Mouse (Mus musculus) left cerebral cortex, postnatal 14 days (tissue): Measurements from ENCODE around the gene H2afy2. TPM values are rescaled to one million over a fixed set of nuclear protein-coding genes. Genes with fewer than 3 reads are reported as not detected.

ENCODE experiments used
- DNase-seq, 2 experiments: peaks; one replicate each; pipeline ENCODE4 v3.0.0; 2021 to 2022; ENCODE audit warnings: low spot score in 2 of 2, mixed read lengths in 1 of 2
- intact Hi-C: fragments of 180-260 bp; cut with DNase I; formaldehyde crosslinking; loops from one replicate; pipeline ENCODE4 v1.15.1; 2025
- long read RNA-seq, 2 experiments: library from polyadenylated mRNA; stranded (forward); transcript quantifications; one replicate each; pipeline ENCODE4 v2.0.0; 2021
- total RNA-seq, 2 experiments: library from RNA; stranded (reverse); gene quantifications; 2 replicates each; pipeline ENCODE4 v1.2.3; 2021

H2afy2 gene
- total RNA-seq, result 10 to 100 TPM; 36.6 to 40.4 TPM
- long read RNA-seq, experiment 1, transcript H2afy2-201 (9 exons, 2,175 nt), result major isoform, 42 of 48 reads
- long read RNA-seq, experiment 1, partial matches to known transcripts, result 2 of 48 reads
- long read RNA-seq, experiment 1, other reads (novel, unspliced or antisense), result 4 of 48 reads
- long read RNA-seq, experiment 2, transcript H2afy2-201 (9 exons, 2,175 nt), result major isoform, 33 of 41 reads
- long read RNA-seq, experiment 2, partial matches to known transcripts, result 5 of 41 reads
- long read RNA-seq, experiment 2, other reads (novel, unspliced or antisense), result 3 of 41 reads

DNA sequence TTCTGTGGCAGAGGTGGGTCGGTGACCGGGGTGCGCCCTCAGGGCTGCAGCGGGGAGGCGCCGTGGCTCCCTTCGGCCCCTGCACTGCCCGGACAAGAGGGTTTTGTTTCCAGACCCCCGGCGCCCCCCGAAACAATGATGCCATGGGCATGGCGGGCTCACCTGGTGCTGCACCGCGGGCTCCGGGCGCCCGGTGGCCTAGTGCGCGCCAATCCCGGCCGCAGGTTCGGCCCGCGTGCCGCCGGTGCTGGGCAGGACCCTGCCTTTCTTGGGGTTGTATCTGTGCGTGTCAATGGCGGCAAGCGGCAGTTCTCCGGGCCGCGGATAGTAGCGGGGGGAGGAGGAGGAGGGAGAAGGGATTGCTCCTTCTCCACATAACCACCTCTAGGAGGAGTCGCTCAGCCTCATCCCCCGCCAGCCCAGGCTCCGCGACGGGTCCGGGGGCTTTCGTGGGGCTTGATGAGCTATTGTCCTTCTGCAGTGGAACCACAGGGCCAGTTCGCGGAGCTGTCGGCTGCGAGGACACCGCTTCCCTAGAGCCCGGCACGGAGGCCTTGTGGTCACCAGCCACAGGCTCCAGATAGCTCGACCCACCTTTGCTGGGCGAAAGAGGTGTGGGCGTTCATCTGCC, at the start of gene H2afy2:
H2afy2 (minus strand) TSS at position 527 of the 631 bp plus-strand sequence.
- DNase-seq, result peak; percentile 71 to 81
- intact Hi-C loops, result no loop called here

DNA sequence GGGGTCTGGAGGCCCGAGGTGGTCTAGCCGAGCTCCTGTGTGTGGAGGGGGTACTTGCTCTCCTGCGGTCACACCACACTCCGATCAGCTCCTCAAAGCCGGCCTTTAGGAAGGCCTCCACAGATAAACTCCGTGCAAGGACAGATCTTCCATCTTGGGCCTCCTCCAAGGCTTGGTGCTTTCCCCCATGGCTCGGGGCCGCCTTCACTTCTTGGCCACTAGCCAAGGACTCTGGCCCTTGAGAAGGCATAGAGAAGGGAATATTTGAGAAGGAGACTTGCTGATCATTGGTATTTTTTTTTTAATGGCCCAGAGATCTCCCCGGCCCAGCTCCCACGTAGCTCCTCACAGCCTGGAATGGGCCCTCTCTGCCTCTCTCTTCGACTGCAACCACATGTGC, 48.8 kb upstream of the H2afy2 start:
- no peak for DNase-seq
- intact Hi-C loops, result loop anchor here (10.0 kb wide), 1 partner anchor 352 kb away; no protein-coding TSS in a partner anchor

DNA sequence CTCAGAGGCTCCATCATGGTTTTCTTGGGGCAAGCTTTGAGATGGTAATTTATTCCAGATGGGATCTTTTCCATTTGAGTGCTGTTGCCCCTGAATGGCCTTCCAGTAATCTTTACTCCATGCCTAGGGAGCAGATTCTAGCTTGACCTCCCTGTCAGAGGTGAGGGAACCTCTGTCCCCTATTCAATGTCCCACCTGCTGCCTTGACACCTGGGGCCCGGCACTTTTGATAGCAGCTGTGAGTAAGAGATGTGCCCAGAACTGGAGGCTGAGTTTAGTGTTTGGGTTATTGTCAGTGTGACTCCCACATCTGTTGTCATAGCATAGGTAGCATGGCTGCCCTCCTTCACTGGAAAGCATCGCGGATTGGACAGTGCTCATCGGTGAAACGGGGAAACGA, 47.8 kb upstream of the H2afy2 start:
- intact Hi-C loops, result loop anchor here (10.0 kb wide), 1 partner anchor 353 kb away; no protein-coding TSS in a partner anchor
- DNase-seq, result no peak

- DNase-seq, result no peak
- intact Hi-C loops, result loop anchor here (10.0 kb wide), 1 partner anchor 354 kb away; no protein-coding TSS in a partner anchor
Observed at GRCm38 (mm10) chr10:61831251-61831650, 47.3 kb upstream of the H2afy2 start.

- intact Hi-C loops, result loop anchor here (10.0 kb wide), 1 partner anchor 354 kb away; no protein-coding TSS in a partner anchor
- DNase-seq, result peak in 1 of 2 experiments; percentile 55
Observed at GRCm38 (mm10) chr10:61830817-61831216, 46.9 kb upstream of the H2afy2 start.

- no peak for DNase-seq
- intact Hi-C loops, result no loop called here
Observed at GRCm38 (mm10) chr10:61829046-61829445, 45.1 kb upstream of the H2afy2 start.

DNA sequence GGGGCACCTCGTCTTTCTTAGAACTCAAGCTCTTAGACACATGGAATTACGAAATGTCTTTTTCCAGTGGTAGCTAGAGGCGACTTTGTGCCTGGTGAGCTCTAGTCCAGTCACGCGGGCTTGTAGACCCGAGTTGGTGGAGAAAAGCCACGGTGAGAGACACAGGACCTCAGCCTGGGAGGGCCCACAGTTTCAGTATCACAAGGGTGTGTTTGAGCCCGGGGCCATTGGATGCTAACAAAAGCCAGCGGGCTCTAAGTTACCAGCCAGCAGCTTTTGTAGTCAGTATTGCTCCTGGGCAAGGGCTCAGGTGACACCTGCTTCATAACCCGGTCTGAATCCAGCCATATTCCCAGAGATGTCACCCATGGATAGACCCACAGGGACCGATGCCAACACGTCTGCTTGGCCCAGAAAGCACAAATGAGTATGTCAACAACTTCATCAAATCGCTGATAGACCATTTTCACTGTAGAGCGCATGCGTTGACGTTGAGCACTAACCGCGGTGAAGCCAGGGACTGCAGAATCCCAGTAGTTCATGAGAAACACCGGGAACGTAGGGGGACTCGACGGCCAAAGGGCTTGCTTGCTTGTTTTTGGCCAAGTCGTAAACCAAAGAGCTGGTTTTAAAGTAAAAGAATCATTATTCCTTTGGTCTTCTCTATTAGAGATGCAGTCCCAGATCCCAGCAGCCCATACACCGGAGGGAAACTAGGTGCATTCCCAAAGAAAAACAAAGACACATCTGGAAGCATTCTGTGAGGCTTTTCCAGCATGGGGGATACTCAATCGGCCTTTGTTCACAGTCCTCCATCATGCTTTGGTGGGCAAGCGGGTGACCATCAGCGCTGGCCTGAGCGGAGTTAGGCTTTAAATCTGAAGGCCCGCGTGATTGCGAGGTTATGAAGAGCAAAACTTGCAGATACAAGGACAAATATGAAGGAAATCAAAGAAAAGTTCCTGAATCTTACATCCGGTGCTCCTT, 44.3 kb upstream of the H2afy2 start:
- intact Hi-C loops, result no loop called here
- no peak for DNase-seq

GRCm38 (mm10) chr10:61826753-61827435, 42.9 kb upstream of the H2afy2 start:
- intact Hi-C loops, result no loop called here
- DNase-seq, result no peak

- intact Hi-C loops, result no loop called here
- DNase-seq, result no peak
Observed at GRCm38 (mm10) chr10:61825979-61826752, 42.2 kb upstream of the H2afy2 start.

- no peak for DNase-seq
- intact Hi-C loops, result no loop called here
Observed at GRCm38 (mm10) chr10:61825536-61825935, 41.6 kb upstream of the H2afy2 start.

- no peak for DNase-seq
- intact Hi-C loops, result no loop called here
Observed at GRCm38 (mm10) chr10:61823731-61824115, 39.8 kb upstream of the H2afy2 start.

DNA sequence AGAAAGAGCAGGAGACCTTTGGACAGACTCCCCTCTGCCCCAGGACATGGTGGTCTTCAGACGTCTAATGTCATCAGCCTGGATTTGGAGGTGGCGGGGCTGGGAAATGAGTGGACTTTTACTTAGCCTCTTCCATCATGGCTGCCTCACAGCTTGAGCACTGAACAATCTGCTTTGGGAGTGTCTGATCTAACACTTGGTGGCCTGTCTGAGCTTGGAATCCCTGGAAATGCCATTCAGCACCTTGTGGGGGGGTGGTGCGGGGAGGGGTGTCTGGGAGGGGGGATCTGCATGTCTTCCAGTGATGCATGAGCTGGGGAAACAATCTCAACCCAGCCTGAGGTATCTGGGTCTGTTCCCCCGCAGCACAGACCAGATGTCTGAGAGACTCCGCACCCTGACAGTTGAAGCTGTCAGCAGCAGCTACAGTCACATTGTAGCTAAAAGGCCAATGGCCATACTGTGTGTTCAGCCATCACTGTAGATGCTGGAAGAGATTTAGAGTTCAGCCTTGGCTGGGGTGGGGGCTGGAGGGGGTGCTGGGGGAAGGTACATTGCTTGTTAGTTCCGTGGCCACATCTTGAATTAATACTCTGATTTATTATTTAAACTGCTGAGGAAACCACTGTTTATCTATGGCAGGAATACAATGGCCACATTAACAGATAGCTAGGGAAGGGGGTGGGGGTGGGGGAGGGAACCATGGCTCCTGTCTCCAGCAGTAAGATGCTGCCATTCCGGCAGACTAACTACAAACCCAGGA, 39.2 kb upstream of the H2afy2 start:
- DNase-seq, result no peak
- intact Hi-C loops, result no loop called here

DNA sequence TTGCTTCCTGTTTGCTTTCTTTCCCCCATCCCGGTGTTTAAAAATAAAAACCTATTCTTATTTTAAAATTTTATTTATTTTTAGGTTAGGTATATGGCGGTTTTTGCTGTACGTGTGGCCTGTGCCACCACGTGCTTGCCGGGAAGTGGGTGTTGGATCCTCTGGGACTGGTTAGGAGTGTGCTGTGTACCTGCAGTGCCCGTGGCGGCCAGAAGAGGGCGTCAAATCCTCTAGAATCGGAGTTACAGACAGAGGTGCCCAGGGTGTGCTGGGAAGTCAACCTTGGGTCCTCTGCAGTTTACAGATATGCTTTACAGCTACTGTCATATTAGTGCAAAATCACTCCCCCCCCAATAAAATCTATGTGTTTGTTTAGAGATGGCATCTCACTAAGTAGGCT, 36.1 kb upstream of the H2afy2 start:
- no peak for DNase-seq
- intact Hi-C loops, result no loop called here

GRCm38 (mm10) chr10:61811987-61812386, 28.0 kb upstream of the H2afy2 start:
- intact Hi-C loops, result no loop called here
- DNase-seq, result no peak

- intact Hi-C loops, result no loop called here
- DNase-seq, result no peak
Observed at GRCm38 (mm10) chr10:61798133-61798576, 14.2 kb upstream of the H2afy2 start.

GRCm38 (mm10) chr10:61795458-61795857, 11.5 kb upstream of the H2afy2 start:
- no peak for DNase-seq
- intact Hi-C loops, result no loop called here

DNA sequence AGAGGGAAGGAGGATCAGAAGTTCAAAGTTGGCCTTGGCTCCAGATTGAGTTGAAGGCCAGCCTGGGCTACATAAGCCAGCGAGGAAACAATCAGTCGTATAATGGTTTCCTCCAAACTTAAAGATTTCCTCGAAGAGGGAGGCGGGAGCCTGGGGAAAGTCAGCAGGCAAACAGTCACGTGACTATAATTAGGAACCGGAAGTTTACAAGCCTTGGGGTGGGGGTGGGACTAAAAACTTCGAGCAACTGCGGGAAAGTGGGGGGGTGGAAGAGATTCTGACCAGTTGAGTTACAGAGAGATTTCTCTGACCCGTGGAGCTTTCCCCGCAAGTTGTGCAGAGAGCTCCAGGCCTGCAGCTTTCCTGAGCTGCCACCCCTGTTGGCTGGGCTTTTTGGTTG, 11.0 kb upstream of the H2afy2 start:
- intact Hi-C loops, result no loop called here
- DNase-seq, result no peak

GRCm38 (mm10) chr10:61793015-61793414, 9.1 kb upstream of the H2afy2 start:
- intact Hi-C loops, result no loop called here
- no peak for DNase-seq
